Mouse (Mus musculus) right cerebral cortex, adult 18-20 months (tissue): ENCODE measurements at regions not wholly inside any gene's neighbourhood (a gene's known extent, or its start where the extent isn't known, plus 50 kb on each side); places are given as distances from the start of the nearest gene placed in this dataset.

Experiments
- DNase-seq: peaks from one replicate; pipeline ENCODE4 v3.0.0; 2022; ENCODE audit warnings: mixed read lengths

DNA sequence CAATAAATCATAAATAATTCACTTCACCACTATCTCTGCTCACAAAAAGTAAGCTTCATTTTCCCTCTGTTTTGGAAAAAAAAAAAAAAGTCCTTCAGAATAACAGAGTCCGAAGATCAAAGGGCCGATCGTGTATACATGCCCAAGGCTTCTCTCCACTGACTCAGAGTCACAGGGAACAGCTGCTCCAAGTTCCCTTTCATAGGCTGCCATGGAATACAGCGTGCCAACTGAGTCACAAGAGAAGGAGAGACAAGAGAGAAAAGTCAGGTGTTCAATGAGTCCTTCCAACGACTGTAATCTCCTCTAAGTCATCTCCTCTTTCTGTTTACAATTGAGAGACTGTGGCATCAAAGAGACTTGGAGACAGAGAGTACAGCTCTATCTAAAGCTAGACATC lies 71.6 kb upstream of the Sfrp2 start:
- no peak for DNase-seq

DNA sequence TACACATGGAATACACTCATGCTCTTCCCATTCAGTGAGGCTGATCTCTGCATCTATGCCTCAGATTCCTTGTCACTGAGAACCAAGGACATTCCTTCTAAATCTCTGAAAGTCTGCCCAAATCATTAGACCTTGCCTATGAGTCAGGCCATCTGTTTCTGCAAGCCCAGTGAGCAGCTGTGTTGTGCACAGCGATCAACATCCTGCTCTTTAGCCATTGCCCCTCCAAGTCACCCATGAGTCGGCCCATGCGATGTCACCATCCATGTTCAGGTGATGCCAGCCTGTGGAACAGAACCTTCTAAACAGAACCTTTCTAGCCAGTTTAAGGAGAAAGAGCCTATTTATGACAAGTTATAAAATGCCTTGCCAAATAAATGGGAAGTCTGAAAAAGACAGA lies 66.4 kb upstream of the Sfrp2 start:
- no peak for DNase-seq

DNA sequence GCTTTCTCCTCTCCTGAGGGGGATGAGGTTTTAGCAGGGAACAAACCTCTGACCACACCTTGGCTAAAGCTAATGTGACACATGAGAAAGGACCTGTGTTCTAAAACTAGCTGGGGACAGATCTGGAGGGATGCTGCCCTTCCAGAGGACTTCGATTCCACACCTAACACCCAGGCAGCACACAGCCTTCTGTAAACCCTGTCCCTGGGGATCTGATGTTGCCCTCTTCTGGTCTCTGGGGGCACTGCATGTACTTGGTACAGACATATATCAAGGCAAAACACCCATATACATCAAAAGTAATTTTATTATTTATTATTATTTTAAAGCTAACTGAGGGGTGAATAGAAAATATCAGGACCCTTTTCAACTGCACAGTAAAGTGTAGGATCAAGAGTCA lies 65.0 kb upstream of the Sfrp2 start:
- DNase-seq = peak; percentile 30

DNA sequence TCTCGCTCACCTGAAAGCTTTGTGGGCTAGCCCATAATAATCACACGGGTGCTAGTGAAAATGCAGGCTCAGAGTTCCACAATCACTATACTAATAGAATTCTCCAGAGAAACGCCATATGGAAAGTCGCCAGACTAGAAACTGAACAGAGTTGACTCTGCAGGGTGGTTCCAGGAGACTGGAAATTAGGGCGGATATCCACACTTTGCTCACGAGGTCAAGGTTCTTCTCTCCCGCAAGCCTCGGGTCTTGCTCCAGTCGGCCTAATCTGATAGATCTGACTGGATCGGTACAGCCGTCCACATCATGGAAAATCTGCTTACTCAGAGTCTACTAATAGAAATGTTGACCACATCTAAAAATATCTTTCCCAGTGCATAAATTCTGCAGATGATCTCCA lies 61.6 kb upstream of the Sfrp2 start:
- DNase-seq = no peak

DNA sequence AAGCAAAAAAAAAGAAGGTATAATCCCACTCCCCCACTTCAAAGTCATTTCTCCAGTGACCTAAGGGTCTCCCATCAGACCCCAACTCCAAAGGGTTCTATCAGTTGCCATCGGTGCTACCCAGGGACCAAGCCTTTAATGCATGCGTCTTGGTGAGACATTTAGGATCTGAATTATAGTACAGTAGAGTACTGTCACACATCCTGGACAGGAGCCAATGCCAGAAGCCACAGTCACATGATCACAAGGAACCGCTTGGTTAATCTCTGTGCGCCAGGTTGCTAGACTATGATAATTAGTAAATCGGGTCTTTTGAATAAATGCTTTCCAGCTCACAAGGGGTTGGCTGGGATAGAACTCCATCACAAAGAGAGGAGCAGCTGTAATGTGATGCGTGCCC lies 60.9 kb upstream of the Sfrp2 start:
- DNase-seq = no peak

DNA sequence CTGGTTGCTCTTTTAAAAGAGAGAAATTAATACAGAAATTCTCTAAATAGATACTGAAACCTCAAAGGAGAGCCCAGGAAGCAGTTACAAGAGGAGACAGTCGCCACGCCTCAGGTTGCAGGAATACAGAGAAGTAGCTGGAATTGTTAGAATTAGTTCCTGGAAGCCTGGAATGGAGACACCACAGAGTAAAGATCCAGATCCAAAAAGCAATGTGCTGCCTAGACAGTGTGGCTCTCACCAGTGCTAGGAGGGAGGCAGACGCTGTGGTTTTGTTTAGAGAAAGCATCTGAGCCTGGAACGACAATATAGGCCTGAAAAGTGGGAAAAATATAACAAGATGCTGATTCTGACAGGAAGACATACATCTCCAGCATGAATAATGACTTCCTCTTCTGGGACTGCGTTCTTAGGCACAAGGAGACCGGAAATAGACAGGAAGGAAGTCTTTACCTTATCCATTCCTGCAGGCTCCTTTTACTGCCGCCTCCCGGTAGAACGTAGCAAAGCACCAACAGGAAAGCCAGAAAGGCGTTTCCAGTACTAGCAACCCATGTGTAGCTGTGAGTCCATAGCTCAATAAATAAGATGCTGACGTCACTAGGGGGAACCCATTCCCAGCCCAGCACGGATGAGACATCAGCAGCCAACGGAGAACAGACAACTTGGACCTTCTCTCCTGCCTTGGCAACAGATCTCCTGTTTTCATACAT lies 59.4 kb upstream of the Sfrp2 start:
- no peak for DNase-seq

DNA sequence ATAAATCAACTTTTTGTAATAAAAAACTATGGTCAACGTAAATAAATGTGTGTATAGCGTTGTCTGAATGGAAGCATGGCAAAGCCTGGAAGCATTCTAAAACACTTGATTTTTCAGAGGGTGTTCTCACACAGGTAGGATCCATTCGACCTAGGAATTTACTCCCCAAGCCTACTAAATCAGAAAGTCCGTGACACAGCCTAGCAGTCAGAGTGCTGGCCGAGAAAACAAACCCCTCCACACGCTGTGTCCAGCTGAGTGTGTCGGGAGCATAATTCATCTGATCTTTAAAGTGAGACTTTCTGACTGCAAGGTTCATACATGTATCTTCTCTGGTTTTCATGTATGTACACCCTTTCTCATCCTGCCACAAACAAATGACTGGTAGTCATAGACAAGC lies 58.8 kb upstream of the Sfrp2 start:
- DNase-seq = no peak

DNA sequence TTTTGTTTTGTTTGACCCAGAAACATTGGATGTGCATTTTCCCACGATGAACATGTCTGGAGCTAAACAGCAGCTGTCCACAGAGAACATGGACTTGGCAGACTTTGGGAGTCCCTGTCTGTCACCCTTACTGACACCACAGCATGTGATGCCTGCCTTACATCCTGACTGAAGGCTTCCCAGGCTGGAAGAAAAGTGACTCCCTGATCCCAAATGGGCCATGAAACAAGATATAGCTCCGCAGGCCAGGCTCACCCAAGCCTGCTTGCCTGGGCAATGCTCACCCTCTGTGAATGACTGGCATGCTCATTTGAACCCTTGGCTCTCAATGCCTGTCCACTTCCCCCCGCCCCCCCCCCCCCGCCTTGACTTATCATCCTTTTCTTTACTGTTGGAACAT lies 57.1 kb upstream of the Sfrp2 start:
- no peak for DNase-seq

DNA sequence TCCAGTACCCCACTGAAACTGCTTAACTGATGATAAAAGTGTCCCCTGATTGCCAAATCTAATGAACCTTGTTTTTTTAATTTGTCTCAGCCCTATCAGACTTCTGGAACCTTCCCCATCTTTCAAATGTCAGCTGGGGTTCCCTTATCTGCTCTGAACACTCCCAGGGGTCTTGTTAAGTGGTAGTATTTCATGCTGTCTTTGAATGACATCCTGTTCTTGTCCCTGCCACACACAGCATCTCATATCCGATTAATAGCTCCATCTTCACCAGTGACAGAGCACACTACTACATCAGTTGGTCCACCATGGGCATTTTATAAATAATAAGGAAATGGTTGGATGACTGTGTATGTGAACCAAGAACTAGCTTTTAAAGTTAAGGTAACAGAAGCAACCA lies 56.6 kb upstream of the Sfrp2 start:
- no peak for DNase-seq

DNA sequence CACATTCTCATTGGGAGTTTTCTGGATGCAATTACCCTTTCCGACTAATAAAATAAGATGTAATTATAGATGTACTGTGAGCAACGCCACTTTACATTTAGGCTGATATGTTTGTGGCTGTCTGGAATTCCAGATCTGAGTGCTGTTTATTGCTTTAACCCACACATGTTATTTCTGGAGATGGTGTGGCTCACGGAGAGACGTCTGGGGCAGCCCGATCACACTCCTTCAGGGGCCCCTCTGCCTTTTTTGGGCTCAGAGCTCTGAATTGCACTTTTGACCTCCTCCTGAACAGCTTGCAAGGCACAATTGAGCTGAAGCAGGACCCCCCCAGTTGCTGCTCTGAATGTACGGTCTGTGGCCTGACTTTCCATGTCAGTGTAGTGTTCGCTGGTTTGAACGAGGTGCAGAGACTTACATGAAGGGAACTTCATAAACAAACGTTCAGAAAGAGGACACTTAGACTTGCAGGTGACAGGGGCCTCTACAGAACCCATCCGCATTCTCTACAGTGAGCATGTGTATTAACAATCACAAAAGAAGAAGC lies 55.1 kb upstream of the Sfrp2 start:
- no peak for DNase-seq

DNA sequence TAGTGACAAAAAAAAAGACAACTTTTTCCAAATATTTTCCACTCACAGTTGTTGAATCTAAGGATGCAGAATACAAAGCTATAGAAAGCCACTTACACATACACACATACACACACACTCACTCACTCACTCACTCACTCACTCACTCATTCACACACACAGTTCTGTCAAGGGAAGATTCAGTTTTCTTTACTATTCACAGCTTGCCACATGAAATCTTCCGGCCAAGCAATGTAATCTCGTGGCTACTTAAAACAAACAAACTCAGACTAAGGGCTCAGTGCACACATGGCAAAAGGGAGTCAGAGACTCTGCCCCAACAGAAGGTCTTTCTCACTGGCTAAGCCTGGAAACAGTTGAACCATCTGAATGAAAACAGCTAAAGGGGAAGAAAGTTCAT lies 53.8 kb upstream of the Sfrp2 start:
- no peak for DNase-seq

DNA sequence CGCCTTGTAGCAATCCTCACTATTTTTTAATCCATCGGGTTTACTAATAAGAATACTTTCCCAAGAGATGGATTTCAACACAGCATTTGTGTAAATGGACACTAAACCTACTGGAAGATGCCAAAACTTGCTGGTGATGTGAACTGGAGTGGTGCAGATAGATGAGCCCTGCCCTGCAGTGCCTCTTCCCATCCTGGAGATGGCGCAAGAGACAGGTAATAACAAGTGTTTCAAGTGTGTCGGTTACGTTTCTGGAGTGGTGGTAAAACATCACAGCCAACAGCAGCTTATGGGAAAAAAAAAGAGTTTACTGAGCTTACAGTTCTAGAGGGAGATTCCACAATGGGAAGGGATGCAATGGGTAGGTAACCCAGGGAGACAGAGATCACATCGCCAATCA lies 51.5 kb upstream of the Sfrp2 start:
- no peak for DNase-seq
